Mouse (Mus musculus) midbrain, embryonic 13.5 days (tissue): ENCODE data around the gene Ppp1r15b. TPM values are rescaled to one million over a fixed set of nuclear protein-coding genes. Genes with fewer than 3 reads are reported as not detected.

Experiments
- ATAC-seq: fragments of 200-750 bp; cut with Nextera tagmentation; 2 replicates; pipeline ENCODE4 v1.8.0; 2017; ENCODE audit warnings: mild to moderate bottlenecking, moderate TSS enrichment, moderate library complexity
- H3K27ac ChIP-seq: fragments of 300-500 bp; sonication (generic); 2 replicates; pipeline ENCODE4 v1.5.1; 2015; ENCODE audit warnings: inconsistent platforms, mild to moderate bottlenecking, moderate library complexity
- H3K27me3 ChIP-seq: fragments of 300-500 bp; sonication (generic); 2 replicates; pipeline ENCODE4 v1.6.1; 2015; ENCODE audit warnings: mild to moderate bottlenecking, inconsistent platforms
- H3K36me3 ChIP-seq: fragments of 300-500 bp; sonication (generic); 2 replicates; pipeline ENCODE4 v1.6.1; 2015; ENCODE audit warnings: mild to moderate bottlenecking, inconsistent platforms
- H3K4me1 ChIP-seq: fragments of 300-500 bp; sonication (generic); replicated peaks from 2 replicates; pipeline ENCODE4 v1.6.1; 2015; ENCODE audit warnings: inconsistent platforms
- H3K4me2 ChIP-seq: fragments of 300-500 bp; sonication (generic); replicated peaks from 2 replicates; pipeline ENCODE4 v1.6.1; 2015; ENCODE audit warnings: moderate library complexity, mild to moderate bottlenecking, inconsistent platforms
- H3K4me3 ChIP-seq: fragments of 300-500 bp; sonication (generic); replicated peaks from 2 replicates; pipeline ENCODE4 v1.5.1; 2015; ENCODE audit warnings: mild to moderate bottlenecking, inconsistent platforms
- H3K9ac ChIP-seq: fragments of 300-500 bp; sonication (generic); replicated peaks from 2 replicates; pipeline ENCODE4 v1.6.1; 2015; ENCODE audit warnings: mild to moderate bottlenecking, inconsistent platforms
- H3K9me3 ChIP-seq: fragments of 300-500 bp; sonication (generic); 2 replicates; pipeline ENCODE4 v1.6.1; 2016; ENCODE audit warnings: mild to moderate bottlenecking, inconsistent platforms
- WGBS: fragments of 180-500 bp; shearing (Covaris S2); methylation state at CpG from one replicate; pipeline ENCODE4 v1.1.7; 2015; 5-methylcytosine and 5-hydroxymethylcytosine counted together
- polyA plus RNA-seq: library from polyadenylated mRNA; unstranded; fragments of >200 nt; fragmentation: Nextera tagmentation; extraction: Ambion mirVana; gene quantifications from 2 replicates; pipeline ENCODE4 v1.2.1, GENCODE M21; 2015

Gene Ppp1r15b
- polyA plus RNA-seq, 1 experiment from 2014 or later = 33.2 TPM

DNA sequence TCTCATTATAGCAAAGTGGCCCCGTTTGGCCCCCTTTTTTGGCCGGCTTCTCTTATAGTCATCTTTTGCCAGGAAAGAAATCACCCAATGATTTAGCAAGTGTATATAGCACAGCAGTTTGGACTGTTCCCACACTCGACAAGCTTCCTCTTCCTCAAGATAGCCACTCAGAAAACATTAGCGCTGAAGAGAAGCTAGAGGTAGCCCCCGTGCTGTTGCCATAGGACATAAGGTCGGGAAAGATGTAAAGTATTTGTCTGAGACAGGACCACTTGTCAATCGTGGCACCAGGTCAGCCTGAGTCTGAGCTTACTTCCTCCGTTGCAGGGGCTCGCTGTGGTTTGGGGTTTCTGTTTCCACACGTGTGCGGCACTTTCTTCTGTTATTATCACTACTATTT lies 34.2 kb downstream of the Ppp1r15b start:
- no peaks in the 10 kb centered on the region for H3K36me3 ChIP-seq
- WGBS = 34% methylated on average over 11 of the region's 11 CpGs
- H3K9ac ChIP-seq = no peak overlapping the region
- peaks cover 27% of the 10 kb centered on the region for H3K4me1 ChIP-seq
- no peak overlapping the region for H3K27ac ChIP-seq
- H3K4me3 ChIP-seq = peak overlapping the region; percentile 54; the same call in 1 of the 2 replicates
- H3K9me3 ChIP-seq = no peaks in the 10 kb centered on the region
- no peak overlapping the region for H3K4me2 ChIP-seq
- no peak for ATAC-seq
- peaks cover 63% of the 10 kb centered on the region for H3K27me3 ChIP-seq

DNA sequence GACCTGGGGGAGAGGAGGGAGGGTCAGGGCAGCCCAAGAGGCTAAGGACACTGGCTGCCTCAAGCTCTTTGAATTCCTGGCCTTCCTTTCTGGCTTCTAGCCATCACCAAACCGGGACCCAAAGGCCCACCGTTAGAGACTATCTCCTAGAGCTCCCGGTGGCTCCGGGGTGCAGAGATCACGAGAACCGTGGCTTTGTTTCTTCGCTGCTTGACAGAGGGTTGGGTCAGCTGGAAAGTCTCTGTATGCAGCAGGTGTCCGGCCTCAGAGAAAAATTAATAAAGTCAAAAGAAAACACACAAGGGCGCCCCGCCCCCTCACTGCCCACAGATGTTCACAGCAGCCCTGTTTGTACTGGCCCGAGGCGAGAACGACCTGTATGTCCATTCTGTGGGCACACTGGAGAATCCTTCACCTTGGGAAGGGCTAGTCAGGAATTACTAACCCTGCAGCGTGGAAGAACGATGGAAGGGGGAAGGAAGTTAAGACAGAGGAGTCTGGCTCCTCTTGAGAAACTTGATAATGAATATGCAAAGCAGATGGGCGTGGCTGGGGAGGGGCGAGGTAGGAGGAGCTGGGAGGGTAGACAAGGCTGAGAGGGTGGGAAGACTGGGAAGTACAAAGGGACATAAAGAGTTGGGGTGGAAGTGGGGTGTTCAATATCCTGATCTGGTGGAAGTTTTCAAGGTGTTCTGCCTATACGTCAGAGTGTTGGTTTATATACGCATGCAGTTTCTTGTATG lies 37.5 kb downstream of the Ppp1r15b start:
- Histone ChIP-seq H3K4me1 (peaks cover 24% of the 10 kb centered on the region), H3K9ac (no peak overlapping the region), H3K27ac (no peak overlapping the region), H3K4me3 (no peak overlapping the region), H3K36me3 (no peaks in the 10 kb centered on the region), H3K9me3 (no peaks in the 10 kb centered on the region), H3K4me2 (no peak overlapping the region), H3K27me3 (peaks cover 36% of the 10 kb centered on the region)
- no peak for ATAC-seq
- 44% methylated on average over 19 of the region's 19 CpGs for WGBS

DNA sequence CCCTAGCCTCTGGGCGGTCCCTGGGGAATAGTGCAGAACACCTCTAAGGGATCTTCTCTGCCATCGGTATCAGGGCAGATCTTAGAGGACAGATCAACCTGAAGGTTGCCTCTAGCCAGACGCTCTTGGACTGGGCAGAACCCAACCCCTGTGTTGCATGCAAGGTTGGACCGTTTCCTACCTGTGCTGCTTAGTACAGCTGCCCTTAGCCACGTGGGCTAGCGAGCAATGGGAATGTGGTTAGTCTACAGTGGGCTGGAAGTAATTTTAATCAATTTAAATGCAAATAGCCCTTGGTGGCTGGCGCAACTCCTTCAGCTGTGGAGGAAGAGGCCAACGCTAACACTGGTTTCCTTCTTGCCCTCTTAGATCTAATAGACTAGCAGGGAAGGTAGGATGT lies 39.3 kb downstream of the Ppp1r15b start:
- 0 out of 2 replicates have a peak, but pooled peaks have one; percentile 34 for ATAC-seq
- H3K27ac ChIP-seq = no peak overlapping the region
- WGBS = 72% methylated on average over 8 of the region's 8 CpGs
- no peak overlapping the region for H3K4me3 ChIP-seq
- peaks cover 19% of the 10 kb centered on the region for H3K27me3 ChIP-seq
- peaks cover 6% of the 10 kb centered on the region for H3K4me1 ChIP-seq
- no peak overlapping the region for H3K4me2 ChIP-seq
- H3K36me3 ChIP-seq = no peaks in the 10 kb centered on the region
- H3K9ac ChIP-seq = no peak overlapping the region
- no peaks in the 10 kb centered on the region for H3K9me3 ChIP-seq

DNA sequence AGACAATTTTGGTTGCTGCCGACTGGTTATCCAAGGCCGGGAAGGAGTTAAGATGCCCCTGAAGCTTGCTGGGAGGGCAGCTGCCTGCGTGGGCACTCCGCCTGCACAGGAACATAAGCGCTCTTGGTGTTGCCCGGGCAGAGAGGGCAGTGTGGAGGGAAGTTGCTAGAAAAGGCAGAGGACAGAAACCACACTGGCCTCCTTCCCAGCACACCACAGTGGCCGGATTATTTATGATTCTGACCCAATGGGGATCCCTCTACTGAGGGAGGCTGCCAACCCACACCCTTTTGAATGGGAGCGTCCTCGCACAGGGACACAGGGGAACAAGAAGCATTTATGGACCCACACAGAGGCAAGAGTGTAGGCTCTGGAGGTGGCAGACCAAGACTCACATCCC lies 40.4 kb downstream of the Ppp1r15b start:
- 91% methylated on average over 9 of the region's 9 CpGs for WGBS
- Histone ChIP-seq H3K9ac (no peak overlapping the region), H3K4me3 (no peak overlapping the region), H3K9me3 (no peaks in the 10 kb centered on the region), H3K4me1 (peaks cover 6% of the 10 kb centered on the region), H3K36me3 (no peaks in the 10 kb centered on the region), H3K27ac (no peak overlapping the region), H3K27me3 (peaks cover 16% of the 10 kb centered on the region), H3K4me2 (no peak overlapping the region)
- ATAC-seq = no peak

GRCm38 (mm10) chr1:133175150-133175549 lies 44.2 kb downstream of the Ppp1r15b start:
- 82% methylated on average over 6 of the region's 6 CpGs for whole genome bisulfite sequencing
- no peak overlapping the region for H3K4me2 ChIP-seq

GRCm38 (mm10) chr1:133177480-133178172 lies 46.7 kb downstream of the Ppp1r15b start:
- Histone ChIP-seq H3K4me1 (peaks cover 9% of the 10 kb centered on the region; the same call in 1 of the 2 replicates), H3K27me3 (no peaks in the 10 kb centered on the region), H3K9me3 (no peaks in the 10 kb centered on the region), H3K36me3 (no peaks in the 10 kb centered on the region), H3K27ac (no peak overlapping the region), H3K4me2 (no peak overlapping the region), H3K4me3 (no peak overlapping the region), H3K9ac (no peak overlapping the region)
- ATAC-seq = no peak
- WGBS = 57% methylated on average over 8 of the region's 8 CpGs

More at GRCm38 (mm10) chr1:133175150-133175549, 44.2 kb downstream of the Ppp1r15b start:
- Histone ChIP-seq H3K36me3 (no peaks in the 10 kb centered on the region), H3K4me1 (0 out of 2 replicates have a peak, but pooled peaks cover 4% of the 10 kb centered on the region), H3K27me3 (no peaks in the 10 kb centered on the region), H3K9ac (no peak overlapping the region), H3K27ac (no peak overlapping the region), H3K4me3 (no peak overlapping the region), H3K9me3 (no peaks in the 10 kb centered on the region)
- no peak for ATAC-seq

- 84% methylated on average over 11 of the region's 11 CpGs for WGBS
- no peak overlapping the region for H3K27ac ChIP-seq
- ATAC-seq = no peak
- H3K4me3 ChIP-seq = no peak overlapping the region
- H3K9ac ChIP-seq = no peak overlapping the region; the same call in 1 of the 2 replicates
- H3K4me1 ChIP-seq = peaks cover 20% of the 10 kb centered on the region
- H3K27me3 ChIP-seq = no peaks in the 10 kb centered on the region
- H3K36me3 ChIP-seq = no peaks in the 10 kb centered on the region
- H3K4me2 ChIP-seq = no peak overlapping the region
- H3K9me3 ChIP-seq = no peaks in the 10 kb centered on the region
Measured at GRCm38 (mm10) chr1:133178732-133179440, 47.9 kb downstream of the Ppp1r15b start.

- H3K9me3 ChIP-seq = no peaks in the 10 kb centered on the region
- peak overlapping the region; percentile 98 for H3K27ac ChIP-seq
- peak overlapping the region; percentile 81 for H3K4me2 ChIP-seq
- under 1% methylated on average over 31 of the region's 31 CpGs for WGBS
- no peaks in the 10 kb centered on the region for H3K36me3 ChIP-seq
- H3K4me1 ChIP-seq = peaks cover 43% of the 10 kb centered on the region
- ATAC-seq = peak; percentile 87
- H3K4me3 ChIP-seq = peak overlapping the region; percentile 81
- no peaks in the 10 kb centered on the region for H3K27me3 ChIP-seq
- H3K9ac ChIP-seq = peak overlapping the region; percentile 92
Measured at GRCm38 (mm10) chr1:133181072-133182015, 50.4 kb downstream of the Ppp1r15b start.

- peak overlapping the region; percentile 92 for H3K9ac ChIP-seq
- H3K4me3 ChIP-seq = peak overlapping the region; percentile 81
- H3K4me1 ChIP-seq = peaks cover 51% of the 10 kb centered on the region
- no peaks in the 10 kb centered on the region for H3K36me3 ChIP-seq
- H3K4me2 ChIP-seq = peak overlapping the region; percentile 81
- H3K27ac ChIP-seq = peak overlapping the region; percentile 98
- peak; percentile 72 for ATAC-seq
- no peaks in the 10 kb centered on the region for H3K9me3 ChIP-seq
- WGBS = under 1% methylated on average over 25 of the region's 25 CpGs
- no peaks in the 10 kb centered on the region for H3K27me3 ChIP-seq
Measured at GRCm38 (mm10) chr1:133182016-133182705, 51.2 kb downstream of the Ppp1r15b start.

- no peaks in the 10 kb centered on the region for H3K9me3 ChIP-seq
- H3K27me3 ChIP-seq = no peaks in the 10 kb centered on the region
- H3K36me3 ChIP-seq = no peaks in the 10 kb centered on the region
- WGBS = 0% methylated on average over 16 of the region's 16 CpGs
- peak overlapping the region; percentile 98 for H3K27ac ChIP-seq
- peak overlapping the region; percentile 81 for H3K4me2 ChIP-seq
- H3K4me3 ChIP-seq = peak overlapping the region; percentile 81
- peaks cover 54% of the 10 kb centered on the region for H3K4me1 ChIP-seq
- ATAC-seq = peak; percentile 73
- H3K9ac ChIP-seq = peak overlapping the region; percentile 92
Measured at GRCm38 (mm10) chr1:133182706-133183095, 51.8 kb downstream of the Ppp1r15b start.
